Mouse (Mus musculus): ENCODE measurements around the gene 4930539E08Rik.

DNA sequence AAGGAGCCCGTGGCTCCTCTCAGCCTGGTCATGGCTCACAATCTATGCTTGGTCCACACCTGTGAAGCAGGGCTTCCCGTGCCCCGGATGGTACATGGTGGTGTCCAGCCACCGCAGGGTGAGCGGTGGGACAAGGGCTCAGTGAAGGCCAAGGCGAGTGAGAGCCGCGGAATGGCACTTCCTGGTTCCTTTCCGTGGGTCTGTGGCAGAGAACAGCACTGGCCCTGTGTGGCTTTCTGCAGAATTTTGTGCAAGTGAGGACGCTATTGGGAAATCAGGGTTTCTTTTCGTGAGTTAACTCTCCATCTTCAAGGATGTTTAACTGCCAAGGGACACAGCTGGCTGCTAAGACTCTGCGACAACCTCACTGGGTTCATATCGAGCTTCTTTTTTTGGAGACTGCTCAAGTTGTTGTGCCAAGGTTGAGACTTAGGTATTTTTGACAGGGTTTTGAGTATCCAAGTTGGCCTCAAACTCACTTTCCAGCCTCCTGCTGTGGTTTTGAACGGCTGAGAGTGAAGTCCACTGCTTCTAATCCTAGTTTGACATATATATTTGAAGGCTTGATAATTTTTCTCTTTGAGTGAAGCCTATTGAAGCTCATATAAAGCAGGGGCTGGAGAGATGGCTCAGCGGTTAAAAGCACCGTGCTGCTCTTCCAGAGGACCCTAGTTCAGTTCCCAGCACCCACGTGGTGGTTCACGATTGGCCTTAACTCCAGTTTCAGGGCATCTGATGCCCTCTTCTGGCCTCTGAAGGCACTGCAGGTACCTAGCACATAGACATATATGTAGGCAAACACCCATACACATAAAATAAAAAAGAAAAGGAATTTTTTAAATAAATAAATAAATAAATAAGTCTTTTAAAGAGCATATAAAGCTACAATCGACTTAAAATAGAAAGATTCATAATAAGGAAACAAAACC, 32.2 kb upstream of the 4930539E08Rik start:
- TF ChIP-seq CTCF (IDR thresholded peaks at IDR 0.05; ENCODE audit: low read depth, low read length) (no peak), POLR2A (IDR thresholded peaks at IDR 0.05; ENCODE audit: borderline replicate concordance, low read depth, low read length) (no peak)

All from bone marrow macrophage, adult 2 months (primary cell).